Mouse (Mus musculus) inflammation-experienced regulatory T-cells (primary cell): Measurements from ENCODE around the gene Fam120a. TPM values are rescaled to one million over a fixed set of nuclear protein-coding genes. Genes with fewer than 3 reads are reported as not detected.

ENCODE experiments used
- polyA plus RNA-seq, 2 experiments: library from polyadenylated mRNA; unstranded; fragments of 100-300 nt; shearing (Covaris generic); gene quantifications; one replicate each; pipeline ENCODE4 v1.2.1; 2017

Gene Fam120a
- polyA plus RNA-seq, result 10 to 100 TPM; 64.7 to 70.6 TPM

DNA sequence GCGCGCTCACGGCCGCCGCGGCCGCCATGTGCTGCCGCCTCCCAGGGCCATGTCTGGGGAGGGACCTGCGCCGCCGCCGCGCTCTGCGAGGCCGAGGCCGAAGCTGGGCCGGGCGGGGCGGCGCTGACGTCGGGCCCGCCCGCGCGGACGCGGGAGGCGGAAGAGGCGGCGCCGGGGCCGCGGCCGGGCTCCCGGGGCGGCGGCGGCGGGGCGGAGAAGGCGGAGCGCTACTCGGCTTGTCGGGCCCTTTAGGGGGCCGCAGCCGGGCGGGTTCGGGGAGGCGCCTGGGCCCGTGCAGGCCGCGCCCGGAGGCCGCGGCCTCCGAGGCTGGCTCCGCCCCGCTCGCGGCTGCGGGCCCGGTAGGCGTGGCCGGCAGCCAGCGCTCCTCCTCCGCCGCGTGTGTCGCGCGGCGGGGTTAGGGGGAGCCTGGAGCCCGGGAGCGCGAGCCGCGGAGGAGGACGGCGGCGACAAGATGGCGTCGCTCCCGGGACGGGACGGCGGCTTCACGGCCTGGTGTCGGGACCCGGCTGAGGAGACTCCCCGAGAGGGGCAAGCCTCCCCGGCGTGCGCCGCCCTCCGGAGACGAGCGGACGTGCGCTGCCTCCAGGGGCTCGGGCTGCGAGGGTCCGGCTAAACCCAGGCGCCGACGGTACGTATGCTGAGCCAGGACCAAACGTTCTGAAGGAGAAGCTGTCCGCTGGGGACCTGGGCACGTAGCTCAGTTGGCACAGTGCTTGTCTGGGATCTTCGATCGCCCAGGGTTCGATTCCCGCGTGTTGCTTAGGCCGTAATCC, at the start of gene Fam120a:
Gene Fam120a, minus strand, starts transcription at position 62 of the 794 bp plus-strand sequence.

DNA sequence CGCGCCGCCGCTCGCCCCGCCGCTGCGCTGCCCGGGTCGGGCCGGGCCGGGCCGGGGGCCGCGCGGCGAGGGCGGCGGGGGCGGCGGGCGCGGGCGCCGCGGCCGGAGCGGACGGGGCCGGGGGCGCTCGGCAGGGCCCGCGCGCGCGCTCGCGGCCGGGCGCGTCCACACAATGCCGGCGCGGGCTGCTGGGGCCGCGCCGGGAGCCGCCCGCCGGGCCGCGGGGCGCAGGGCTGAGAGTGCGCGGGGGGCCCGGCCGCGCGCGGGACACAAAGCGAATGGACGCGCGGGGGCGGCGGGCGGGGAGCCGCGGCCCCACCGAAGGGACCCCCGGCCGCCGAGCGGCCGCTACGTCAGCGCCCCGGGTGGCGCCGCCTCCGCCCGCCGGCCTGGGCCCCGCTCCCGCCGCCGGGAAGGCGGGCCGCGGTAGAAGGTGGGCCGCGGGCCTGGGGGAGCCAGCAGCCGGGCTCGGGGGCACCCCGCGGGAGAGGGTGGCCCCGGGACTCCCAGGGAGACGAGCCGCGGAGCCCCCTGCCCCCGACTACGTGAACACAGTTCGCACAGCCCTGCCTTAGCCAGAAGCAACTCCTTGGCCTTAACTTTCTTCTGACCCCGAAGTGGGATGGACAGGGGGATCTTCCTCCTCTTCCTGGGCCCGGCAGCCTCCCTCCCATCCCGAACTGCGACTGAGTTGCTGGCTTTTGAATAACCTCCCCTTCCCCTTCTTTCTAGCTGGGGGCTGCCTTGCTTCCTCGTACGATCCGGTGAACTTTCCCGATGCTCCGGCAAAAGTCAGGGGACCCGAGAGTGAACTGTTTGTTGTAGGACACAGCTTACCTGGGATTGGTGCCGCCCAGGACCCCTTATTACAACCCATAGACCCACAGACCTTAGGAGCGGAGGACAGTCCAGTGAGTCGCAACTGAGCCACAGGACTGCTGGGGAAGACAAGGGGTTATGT, 96.8 kb downstream of the Fam120a start, which contains the start of gene Phf2:
Gene Phf2, minus strand, starts transcription at position 349 of the 961 bp plus-strand sequence.

Other genes with a start within 250 kb of the Fam120a start
- gene Phf2, start 96.9 kb downstream of the Fam120a start, polyA plus RNA-seq, result 10 to 100 TPM; 17.0 to 21.6 TPM
- under 1 TPM; 0.22 to 0.31 TPM for gene Wnk2, start 180.0 kb upstream of the Fam120a start, polyA plus RNA-seq
- gene Ninj1, start 219.5 kb upstream of the Fam120a start, polyA plus RNA-seq, result 10 to 100 TPM; 20.4 to 43.2 TPM
- 100 to 1,000 TPM in 1 of 2 experiments, 10 to 100 TPM in 1; 68.0 to 106 TPM for gene Card19, start 248.0 kb upstream of the Fam120a start, polyA plus RNA-seq